Mouse (Mus musculus) frontal cortex, postnatal 25 days (tissue): ENCODE data around the gene Has1.

Experiments used
- DNase-seq, 2 experiments: peaks; one replicate each; pipeline ENCODE4 v3.0.0; 2022; ENCODE audit warnings: low spot score in 2 of 2

Gene Has1

GRCm38 (mm10) chr17:17855064-17855838 is at the start of gene Has1:
TSS of gene Has1 (minus strand) at chr17:17855205.
- no peak for DNase-seq

- DNase-seq: no peak
These were observed 45.8 kb upstream of the Has1 start for GRCm38 (mm10) chr17:17900768-17901167.

- DNase-seq: no peak
These were observed 44.3 kb upstream of the Has1 start for GRCm38 (mm10) chr17:17899268-17899667.

GRCm38 (mm10) chr17:17896039-17896438 is 41.0 kb upstream of the Has1 start:
- DNase-seq: no peak

- no peak for DNase-seq
These were observed 34.9 kb upstream of the Has1 start for GRCm38 (mm10) chr17:17889732-17890425.

- DNase-seq: no peak
These were observed 32.8 kb upstream of the Has1 start, which contains the start of the genes Fpr2 and Fpr3 for GRCm38 (mm10) chr17:17887774-17888248. TSS of gene Fpr2 (plus strand) at chr17:17887824. TSS of gene Fpr3 (plus strand) at chr17:17887852.

GRCm38 (mm10) chr17:17883840-17884239 is 28.8 kb upstream of the Has1 start, which contains the start of gene Fpr1:
TSS of gene Fpr1 (minus strand) at chr17:17883940.
- DNase-seq: no peak

GRCm38 (mm10) chr17:17882672-17883071 is 27.7 kb upstream of the Has1 start:
- DNase-seq: no peak

GRCm38 (mm10) chr17:17879347-17879746 is 24.3 kb upstream of the Has1 start:
- DNase-seq: no peak

- DNase-seq: no peak
These were observed 16.7 kb upstream of the Has1 start for GRCm38 (mm10) chr17:17871697-17872096.

- no peak for DNase-seq
These were observed 16.0 kb upstream of the Has1 start for GRCm38 (mm10) chr17:17870892-17871550.

GRCm38 (mm10) chr17:17866801-17867469 is 11.9 kb upstream of the Has1 start:
- DNase-seq: no peak

GRCm38 (mm10) chr17:17865168-17865567 is 10.2 kb upstream of the Has1 start:
- no peak for DNase-seq

GRCm38 (mm10) chr17:17862360-17862759 is 7.4 kb upstream of the Has1 start:
- DNase-seq: no peak

GRCm38 (mm10) chr17:17860110-17860509 is 5.1 kb upstream of the Has1 start:
- DNase-seq: no peak

- DNase-seq: no peak
These were observed 2.4 kb upstream of the Has1 start for GRCm38 (mm10) chr17:17857446-17857845.

- no peak for DNase-seq
These were observed 1.6 kb upstream of the Has1 start for GRCm38 (mm10) chr17:17856612-17857011.

- no peak for DNase-seq
These were observed 4.9 kb downstream of the Has1 start for GRCm38 (mm10) chr17:17849906-17850712.

- DNase-seq: no peak
These were observed 6.0 kb downstream of the Has1 start for GRCm38 (mm10) chr17:17848988-17849387.

GRCm38 (mm10) chr17:17845187-17846027 is 9.6 kb downstream of the Has1 start:
- DNase-seq: no peak
